ENCODE assay signal across 8 mouse cellular contexts in the genomic region with DNA sequence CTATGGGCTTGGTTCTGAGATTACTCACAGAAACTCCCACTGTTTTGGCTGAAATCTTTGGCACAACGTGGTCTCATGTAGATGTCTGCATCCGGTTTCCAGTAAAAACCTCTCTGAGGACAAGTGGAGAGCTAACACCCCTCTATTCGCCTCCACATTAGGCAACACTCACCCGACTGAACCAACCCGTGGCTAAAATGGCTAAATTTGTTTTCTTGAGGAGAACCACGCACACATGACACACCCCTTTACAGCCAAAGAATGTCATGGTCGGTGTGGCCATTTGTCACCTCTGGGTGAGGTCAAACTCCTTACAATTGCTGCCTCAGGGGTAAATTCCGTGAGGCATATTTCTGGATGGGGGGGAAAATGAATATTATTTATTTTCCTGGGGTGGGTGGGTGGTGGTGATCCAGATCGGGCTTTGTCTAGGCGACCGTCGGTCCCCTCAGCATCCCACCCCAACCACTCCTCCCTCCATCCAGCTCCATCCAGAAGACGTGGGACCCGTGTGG. TPM values are rescaled to one million over a fixed set of nuclear protein-coding genes. Genes with fewer than 3 reads are reported as not detected.
DNase-seq lines count a peak whose midpoint lies in the region; ATAC-seq and TF ChIP-seq lines count a peak whose summit lies in the region.

No protein-coding gene starts in this region.

- H3K27me3 ChIP-seq in heart, embryonic 15.5 days = no peaks in the 10 kb centered on the region
- no peaks in the 10 kb centered on the region for H3K27me3 ChIP-seq in liver, embryonic 15.5 days

- no peaks in the 10 kb centered on the region for H3K9me3 ChIP-seq in heart, embryonic 15.5 days (replicated peaks)
- no peaks in the 10 kb centered on the region for H3K9me3 ChIP-seq in liver, embryonic 15.5 days (replicated peaks)

- no peaks in the 10 kb centered on the region for H3K36me3 ChIP-seq in heart, embryonic 15.5 days
- no peaks in the 10 kb centered on the region for H3K36me3 ChIP-seq in liver, embryonic 15.5 days (replicated peaks)

- peaks cover 4% of the 10 kb centered on the region; the same call in 1 of the 2 replicates for H3K4me1 ChIP-seq in brown adipose tissue, adult 24 weeks (ENCODE audit: control insufficient read depth, insufficient read depth, insufficient read length, low read length)
- H3K4me1 ChIP-seq in heart, embryonic 15.5 days (replicated peaks) = peaks cover 3% of the 10 kb centered on the region
- H3K4me1 ChIP-seq in liver, embryonic 15.5 days (replicated peaks) = peaks cover 29% of the 10 kb centered on the region

- 25% methylated on average over 14 of the region's 14 CpGs for WGBS in heart, embryonic 15.5 days
- WGBS in liver, embryonic 15.5 days (ENCODE audit: insufficient replicate concordance) = 19% methylated on average over 14 of the region's 14 CpGs

- H3K9ac ChIP-seq in heart, embryonic 15.5 days = peak overlapping the region; percentile 76
- H3K9ac ChIP-seq in liver, embryonic 15.5 days = peak overlapping the region; percentile 84

- no peak for TF ChIP-seq CTCF in layer of hippocampus, adult 2 months (conservative IDR thresholded peaks at IDR 0.05)

- intact Hi-C loops in left cerebral cortex, postnatal 4 days (cut with DNase I) = no loop called here

- peak overlapping the region; percentile 95 for H3K27ac ChIP-seq in layer of hippocampus, adult 2 months
- peak overlapping the region; percentile 56 for H3K27ac ChIP-seq in brown adipose tissue, adult 24 weeks (replicated peaks; ENCODE audit: low read depth, low read length)
- H3K27ac ChIP-seq in heart, embryonic 15.5 days = peak overlapping the region; percentile 97
- H3K27ac ChIP-seq in liver, embryonic 15.5 days (replicated peaks) = peak overlapping the region; percentile 93

- DNase-seq in layer of hippocampus, adult 2 months (ENCODE audit: low spot score in 2 of 2) = no peak
- DNase-seq in layer of hippocampus, postnatal 25 days (ENCODE audit: extremely low spot score in 1 of 2, low spot score in 1 of 2) = no peak
- peak; percentile 26 for DNase-seq in yolk sac, embryonic 10.5 days (ENCODE audit: low spot score)
- no peak for DNase-seq in left cerebral cortex, postnatal 4 days
- no peak for DNase-seq in urinary bladder, adult 18-20 months (ENCODE audit: low spot score in 2 of 2)

- ATAC-seq in heart, embryonic 15.5 days (replicated peaks; ENCODE audit: insufficient number of reproducible peaks, insufficient read depth, low FRiP score, low read depth) = no peak
- ATAC-seq in liver, embryonic 15.5 days (ENCODE audit: insufficient read depth) = peak; percentile 1; the same call in 1 of the 2 replicates

- peak overlapping the region; percentile 94 for H3K4me2 ChIP-seq in heart, embryonic 15.5 days
- peak overlapping the region; percentile 100 for H3K4me2 ChIP-seq in liver, embryonic 15.5 days

- H3K4me3 ChIP-seq in layer of hippocampus, adult 2 months = peak overlapping the region; percentile 72
- peak overlapping the region; percentile 70 for H3K4me3 ChIP-seq in brown adipose tissue, adult 24 weeks (ENCODE audit: insufficient read depth, low read depth, low read length)
- peak overlapping the region; percentile 58 for H3K4me3 ChIP-seq in heart, embryonic 15.5 days
- peak overlapping the region; percentile 83 for H3K4me3 ChIP-seq in liver, embryonic 15.5 days (replicated peaks)

RNA-seq across cellular contexts. Expression of a gene that starts 9.5 kb away (rescaled TPM):
- total RNA-seq in layer of hippocampus, adult 2 months (2021) = 10 to 100 TPM; 73.5 to 78.1 TPM
- total RNA-seq in layer of hippocampus, postnatal 25 days (2021) = 10 to 100 TPM; 63.3 to 78.4 TPM
- 25.0 and 41.1 TPM in 2 replicates for polyA plus RNA-seq in brown adipose tissue, adult 24 weeks (2012; ENCODE audit: insufficient read depth, insufficient read length, missing spikeins)
- polyA plus RNA-seq in heart, embryonic 15.5 days (2015; fragmentation: Nextera tagmentation; extraction: Ambion mirVana) = 158 and 170 TPM in 2 replicates
- polyA plus RNA-seq in liver, embryonic 15.5 days (2015; fragmentation: Nextera tagmentation; extraction: Ambion mirVana) = 33.8 and 33.9 TPM in 2 replicates
- total RNA-seq in left cerebral cortex, postnatal 4 days (2021) = 100 to 1,000 TPM; 114 to 124 TPM
